Mouse (Mus musculus) midbrain, postnatal 0 days (tissue): Measurements from ENCODE around the gene Phlda3. TPM values are rescaled to one million over a fixed set of nuclear protein-coding genes. Genes with fewer than 3 reads are reported as not detected.

Experiments
- ATAC-seq: fragments of 200-750 bp; cut with Nextera tagmentation; 2 replicates; pipeline ENCODE4 v1.8.0; 2017; ENCODE audit warnings: moderate number of reproducible peaks, mild to moderate bottlenecking, moderate TSS enrichment, moderate library complexity; ENCODE audit not compliant: low FRiP score
- DNase-seq: peaks from one replicate; pipeline ENCODE4 v3.0.0-alpha.2; 2015; ENCODE audit warnings: low spot score
- H3K27ac ChIP-seq: fragments of 300-500 bp; sonication (generic); 2 replicates; pipeline ENCODE4 v1.5.1; 2014; ENCODE audit warnings: low read depth, mild to moderate bottlenecking, low read length, mixed read lengths
- H3K27me3 ChIP-seq: fragments of 300-500 bp; sonication (generic); 2 replicates; pipeline ENCODE4 v1.6.1; 2014; ENCODE audit warnings: low read length, control low read depth, mixed read lengths; ENCODE audit not compliant: insufficient read depth
- H3K36me3 ChIP-seq: fragments of 300-500 bp; sonication (generic); 2 replicates; pipeline ENCODE4 v1.6.1; 2014; ENCODE audit warnings: low read length, control low read depth, mixed read lengths; ENCODE audit not compliant: insufficient read depth
- H3K4me1 ChIP-seq: fragments of 300-500 bp; sonication (generic); 2 replicates; pipeline ENCODE4 v1.6.1; 2014; ENCODE audit warnings: mild to moderate bottlenecking, control low read depth, antibody characterized with exemption, low read length, mixed read lengths; ENCODE audit not compliant: insufficient read depth
- H3K4me2 ChIP-seq: fragments of 300-500 bp; sonication (generic); 2 replicates; pipeline ENCODE4 v1.6.1; 2014; ENCODE audit warnings: low read depth, mild to moderate bottlenecking, low read length, mixed read lengths; ENCODE audit not compliant: poor library complexity, severe bottlenecking
- H3K4me3 ChIP-seq: fragments of 300-500 bp; sonication (generic); 2 replicates; pipeline ENCODE4 v1.5.1; 2014; ENCODE audit warnings: low read depth, mild to moderate bottlenecking, low read length, moderate library complexity
- H3K9ac ChIP-seq: fragments of 300-500 bp; sonication (generic); replicated peaks from 2 replicates; pipeline ENCODE4 v1.6.1; 2014; ENCODE audit warnings: mild to moderate bottlenecking, low read length, moderate library complexity, mixed read lengths; ENCODE audit not compliant: poor library complexity, severe bottlenecking
- H3K9me3 ChIP-seq: fragments of 300-500 bp; sonication (generic); 2 replicates; pipeline ENCODE4 v1.6.1; 2016; ENCODE audit warnings: low read length, control low read depth
- CTCF ChIP-seq: IDR thresholded peaks from 2 replicates; pipeline ENCODE4 v1.5.1; 2016; ENCODE audit warnings: antibody characterized with exemption, mild to moderate bottlenecking
- WGBS: fragments of 180-500 bp; shearing (Covaris S2); extraction: QIAGEN DNeasy Blood & Tissue Kit; methylation state at CpG from one replicate; pipeline ENCODE4 v1.1.7; 2014; 5-methylcytosine and 5-hydroxymethylcytosine counted together
- polyA plus RNA-seq: library from polyadenylated mRNA; unstranded; fragments of >200 nt; fragmentation: Nextera tagmentation; extraction: Ambion mirVana; gene quantifications from 2 replicates; pipeline ENCODE4 v1.2.1, GENCODE M21; 2015
- total RNA-seq: library from RNA; depleted of rRNA; stranded (reverse); fragments of >200 nt; gene quantifications from 2 replicates; pipeline ENCODE4 v1.2.3, GENCODE M21; 2014; rRNA removed

The Phlda3 gene
- total and polyA plus RNA-seq, 2 experiments from 2014 or later = 48.9 to 54.4 TPM

DNA sequence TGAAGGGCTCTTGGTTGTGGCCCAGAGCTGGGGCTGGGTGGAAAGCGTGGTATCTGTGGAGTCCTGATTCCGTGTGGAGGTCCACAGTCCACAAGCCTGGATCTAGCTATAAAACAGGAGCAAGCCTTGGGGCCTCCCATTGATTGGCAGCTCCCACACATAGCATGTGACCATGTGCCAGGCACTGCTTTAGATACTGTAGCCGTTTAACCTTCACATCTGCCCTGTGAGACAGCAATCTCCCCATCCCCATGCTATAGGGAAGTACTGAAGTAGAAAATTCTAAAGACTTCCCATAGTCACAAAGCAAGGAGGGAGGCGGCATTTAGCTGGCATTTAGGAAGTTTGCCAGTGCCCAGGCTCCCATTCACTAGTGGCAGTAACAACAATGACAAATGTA, 47.2 kb downstream of the Phlda3 start:
- H3K9ac ChIP-seq = no peak overlapping the region
- TF ChIP-seq CTCF = no peak
- no peaks in the 10 kb centered on the region for H3K9me3 ChIP-seq
- no peak overlapping the region for H3K4me3 ChIP-seq
- H3K27me3 ChIP-seq = peaks cover 9% of the 10 kb centered on the region
- 70% methylated on average over 4 of the region's 4 CpGs for WGBS
- DNase-seq (no peak), ATAC-seq (no peak)
- H3K4me1 ChIP-seq = no peaks in the 10 kb centered on the region
- no peak overlapping the region for H3K27ac ChIP-seq
- no peak overlapping the region for H3K4me2 ChIP-seq
- H3K36me3 ChIP-seq = no peaks in the 10 kb centered on the region

DNA sequence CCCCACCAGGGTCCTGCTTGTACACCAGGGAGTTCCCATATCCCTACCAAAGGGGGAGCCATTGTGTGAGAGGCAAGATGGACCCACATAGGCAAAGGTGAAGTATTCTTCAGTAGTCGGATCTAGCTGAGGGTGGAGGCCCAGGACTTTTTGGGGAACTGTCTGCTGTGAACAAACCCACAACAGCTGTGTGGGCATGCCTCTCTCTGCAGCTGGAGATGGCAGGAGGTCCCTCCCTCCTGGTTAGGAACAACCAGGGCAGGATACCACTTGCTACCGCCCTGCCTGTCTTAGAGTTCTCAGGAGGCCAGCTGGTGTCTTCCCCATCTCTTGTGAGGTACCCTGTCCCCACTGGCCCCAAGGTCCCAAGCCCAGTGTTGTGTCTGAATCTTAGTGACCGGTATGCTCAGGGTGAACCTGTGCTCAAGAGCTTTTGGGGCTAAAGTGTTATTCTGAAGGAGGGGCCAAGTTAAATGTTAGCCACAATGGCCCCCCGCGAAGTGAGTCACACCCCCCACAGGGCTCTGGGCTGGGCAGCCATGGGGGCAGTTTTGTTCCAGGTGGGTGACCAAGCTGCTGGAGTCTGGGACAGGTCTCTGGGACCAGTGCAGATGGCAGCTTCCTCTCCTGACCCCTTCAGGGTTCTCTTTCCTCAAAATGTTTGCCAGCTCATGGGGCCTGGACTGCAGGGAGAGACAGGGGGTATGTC, 47.9 kb downstream of the Phlda3 start:
- ATAC-seq (no peak), DNase-seq (no peak)
- no peak overlapping the region for H3K4me3 ChIP-seq
- no peak overlapping the region for H3K9ac ChIP-seq
- H3K4me2 ChIP-seq = no peak overlapping the region
- no peak overlapping the region for H3K27ac ChIP-seq
- WGBS = 85% methylated on average over 5 of the region's 5 CpGs
- H3K36me3 ChIP-seq = no peaks in the 10 kb centered on the region
- H3K4me1 ChIP-seq = no peaks in the 10 kb centered on the region
- H3K27me3 ChIP-seq = peaks cover 9% of the 10 kb centered on the region
- TF ChIP-seq CTCF = no peak
- no peaks in the 10 kb centered on the region for H3K9me3 ChIP-seq

DNA sequence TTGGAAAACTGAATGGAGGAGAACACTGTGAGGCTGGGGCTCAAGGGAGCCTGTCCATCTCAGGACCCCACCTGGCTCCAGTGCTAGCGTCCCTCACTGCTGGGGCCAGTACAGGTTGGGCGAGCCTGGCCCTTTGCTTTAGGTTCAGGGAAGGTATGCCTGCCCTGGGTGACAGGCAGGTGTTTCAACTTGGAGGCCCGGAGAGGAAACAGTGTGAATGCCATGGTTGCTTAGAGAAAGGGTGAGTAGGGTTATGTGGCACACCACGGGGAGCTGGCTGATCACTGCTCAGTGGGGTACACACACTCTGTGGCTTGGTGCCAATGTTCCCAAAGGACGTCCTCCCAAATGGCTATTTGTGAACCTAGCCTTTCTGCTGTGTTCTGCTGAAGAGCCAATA, 48.6 kb downstream of the Phlda3 start:
- Histone ChIP-seq H3K9ac (no peak overlapping the region), H3K9me3 (no peaks in the 10 kb centered on the region), H3K4me2 (no peak overlapping the region), H3K27me3 (peaks cover 14% of the 10 kb centered on the region), H3K4me3 (no peak overlapping the region), H3K27ac (no peak overlapping the region), H3K36me3 (no peaks in the 10 kb centered on the region), H3K4me1 (no peaks in the 10 kb centered on the region)
- no peak for TF ChIP-seq CTCF
- DNase-seq (no peak), ATAC-seq (no peak)
- 82% methylated on average over 5 of the region's 5 CpGs for WGBS

DNA sequence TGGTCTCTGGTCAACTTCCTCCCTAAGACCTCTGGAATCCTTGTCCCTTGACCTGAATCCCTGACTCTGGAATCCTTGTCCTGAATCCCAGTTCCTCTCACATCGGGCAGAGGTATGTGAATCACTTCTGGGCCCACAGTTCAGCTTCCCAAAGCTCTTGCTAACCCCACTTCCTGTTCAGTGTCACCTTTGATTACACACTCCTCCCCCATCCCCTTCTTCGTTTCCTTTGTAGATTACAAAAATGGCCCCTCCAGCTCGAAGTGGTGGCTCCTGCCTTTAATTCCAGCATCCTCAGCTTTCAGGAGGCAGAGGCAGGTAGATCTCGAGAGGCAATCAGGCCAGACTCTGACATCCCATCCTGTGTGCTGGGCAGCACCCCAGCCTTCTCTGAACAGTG, 51.7 kb downstream of the Phlda3 start:
- H3K4me2 ChIP-seq = no peak overlapping the region
- no peak overlapping the region for H3K9ac ChIP-seq
- H3K27ac ChIP-seq = no peak overlapping the region
- no peak for ATAC-seq
- no peaks in the 10 kb centered on the region for H3K36me3 ChIP-seq
- no peak for DNase-seq
- no peak overlapping the region for H3K4me3 ChIP-seq
- no peaks in the 10 kb centered on the region for H3K4me1 ChIP-seq
- WGBS = 74% methylated on average over 4 of the region's 4 CpGs
- peaks cover 27% of the 10 kb centered on the region for H3K27me3 ChIP-seq
- TF ChIP-seq CTCF = no peak
- H3K9me3 ChIP-seq = no peaks in the 10 kb centered on the region

DNA sequence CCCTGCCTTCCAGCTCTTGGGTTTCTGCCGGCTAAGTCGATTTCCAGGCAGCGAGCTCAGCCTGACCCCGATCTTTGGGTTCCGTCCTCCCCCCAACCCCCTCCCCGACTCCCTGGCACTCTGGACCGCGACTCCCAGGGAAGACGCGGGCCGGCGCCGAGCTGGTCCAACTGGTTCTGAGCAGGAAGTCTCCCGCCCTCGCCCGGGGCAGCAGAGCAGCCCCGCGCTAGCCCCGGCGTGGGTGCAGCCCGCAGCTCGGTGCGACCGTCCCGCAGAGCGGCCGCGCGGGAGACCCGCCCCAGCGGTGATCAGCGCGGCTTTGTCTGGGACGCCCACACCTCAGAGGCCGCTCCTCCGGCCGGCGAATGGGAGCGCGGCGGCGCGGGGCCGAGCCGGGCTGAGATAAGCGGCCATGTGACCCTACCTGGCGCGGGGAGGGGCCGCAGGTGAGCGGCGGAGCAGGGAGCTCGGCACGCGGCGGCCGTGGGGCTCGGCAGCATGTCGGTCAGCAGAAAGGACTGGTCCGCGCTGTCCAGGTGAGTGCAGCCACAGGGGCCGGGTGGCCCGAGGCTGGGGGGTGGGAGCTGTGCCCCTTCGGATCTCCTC, 52.7 kb downstream of the Phlda3 start, which contains the start of gene Lad1:
Gene Lad1 (plus strand): TSS at position 118 of the 606 bp plus-strand sequence.
- no peaks in the 10 kb centered on the region for H3K36me3 ChIP-seq
- TF ChIP-seq CTCF = no peak
- no peak for DNase-seq
- peak within 1 kb of the TSS; percentile 70 for H3K4me3 ChIP-seq
- H3K4me2 ChIP-seq = peak within 1 kb of the TSS; percentile 99
- no peaks in the 10 kb centered on the region for H3K4me1 ChIP-seq
- ATAC-seq = peak; percentile 50
- under 1% methylated on average over 52 of the region's 63 CpGs for WGBS
- peaks cover 27% of the 10 kb centered on the region for H3K27me3 ChIP-seq
- H3K9ac ChIP-seq = peak within 1 kb of the TSS; percentile 68
- no peak within 1 kb of the TSS for H3K27ac ChIP-seq
- no peaks in the 10 kb centered on the region for H3K9me3 ChIP-seq

Other genes with a start within 250 kb of the Phlda3 start
- 99.1 and 109 TPM in 2 replicates for gene Nav1, start 158.8 kb upstream of the Phlda3 start, total RNA-seq
- gene Nav1, start 158.8 kb upstream of the Phlda3 start, polyA plus RNA-seq = 37.3 and 46.5 TPM in 2 replicates
- 48.1 and 64.3 TPM in 2 replicates for gene Csrp1, start 46.1 kb upstream of the Phlda3 start, total RNA-seq
- gene Csrp1, start 46.1 kb upstream of the Phlda3 start, polyA plus RNA-seq = 21.6 and 25.1 TPM in 2 replicates
- gene Tnni1, start 13.3 kb downstream of the Phlda3 start, total RNA-seq = 2.2 TPM in 1 of 2 replicates, not detected in the other
- gene Tnni1, start 13.3 kb downstream of the Phlda3 start, polyA plus RNA-seq = 0.57 and 0.70 TPM in 2 replicates
- gene Lad1, start 52.5 kb downstream of the Phlda3 start, total RNA-seq = 0.90 and 1.9 TPM in 2 replicates
- gene Lad1, start 52.5 kb downstream of the Phlda3 start, polyA plus RNA-seq = 0.56 and 0.64 TPM in 2 replicates
- 0.52 and 1.0 TPM in 2 replicates for gene Tnnt2, start 70.2 kb downstream of the Phlda3 start, total RNA-seq
- 0.51 and 1.3 TPM in 2 replicates for gene Tnnt2, start 70.2 kb downstream of the Phlda3 start, polyA plus RNA-seq
- 0.24 and 2.9 TPM in 2 replicates for gene Pkp1, start 153.1 kb downstream of the Phlda3 start, total RNA-seq
- 0.09 and 0.16 TPM in 2 replicates for gene Pkp1, start 153.1 kb downstream of the Phlda3 start, polyA plus RNA-seq
- gene Igfn1, start 240.2 kb downstream of the Phlda3 start, total RNA-seq = 0.22 TPM in 1 of 2 replicates, not detected in the other
- not detected in 2 replicates for gene Igfn1, start 240.2 kb downstream of the Phlda3 start, polyA plus RNA-seq
- 110 and 119 TPM in 2 replicates for gene Tmem9, start 242.0 kb downstream of the Phlda3 start, total RNA-seq
- gene Tmem9, start 242.0 kb downstream of the Phlda3 start, polyA plus RNA-seq = 172 and 188 TPM in 2 replicates